Mouse (Mus musculus) brain, embryonic 14.5 days (tissue): Measurements from ENCODE around the gene Tmem81.

ENCODE experiments used
- CTCF ChIP-seq: fragments of 200-500 bp; IDR thresholded peaks from 2 replicates; pipeline ENCODE4 v1.5.1; 2012; ENCODE audit warnings: inconsistent platforms, mild to moderate bottlenecking, moderate library complexity, borderline replicate concordance; ENCODE audit not compliant: insufficient read depth, insufficient read length; ENCODE audit errors: extremely low read depth
- POLR2A ChIP-seq: fragments of 200-500 bp; IDR thresholded peaks from 2 replicates; pipeline ENCODE4 v1.6.1; 2012; ENCODE audit warnings: mild to moderate bottlenecking, inconsistent platforms, borderline replicate concordance; ENCODE audit not compliant: poor library complexity, insufficient read depth, insufficient read length, severe bottlenecking; ENCODE audit errors: extremely low read depth

- TF ChIP-seq CTCF (no peak), POLR2A (no peak)
These were observed 22.8 kb downstream of the Tmem81 start for GRCm38 (mm10) chr1:132528647-132529334.
